Mouse (Mus musculus) retina, postnatal 7 days (tissue): ENCODE measurements around the gene Pcca.
A peak's percentile ranks its signal among the peaks of the same experiment; 100 is the strongest.

ENCODE experiments used
- DNase-seq: peaks from one replicate; pipeline ENCODE4 v3.0.0-alpha.2; 2012; ENCODE audit warnings: low read depth, low spot score

The Pcca gene

GRCm38 (mm10) chr14:122534017-122534924, at the start of gene Pcca:
Gene Pcca (plus strand): TSS chr14:122534324.
- peak; percentile 93 for DNase-seq

- no peak for DNase-seq
These were observed 49.7 kb upstream of the Pcca start for GRCm38 (mm10) chr14:122484458-122484843.

- no peak for DNase-seq
These were observed 49.1 kb upstream of the Pcca start for GRCm38 (mm10) chr14:122484844-122485551.

GRCm38 (mm10) chr14:122485635-122486181, 48.4 kb upstream of the Pcca start:
- DNase-seq = no peak

GRCm38 (mm10) chr14:122486611-122487010, 47.5 kb upstream of the Pcca start:
- no peak for DNase-seq

GRCm38 (mm10) chr14:122487366-122487765, 46.8 kb upstream of the Pcca start:
- DNase-seq = no peak

- no peak for DNase-seq
These were observed 45.1 kb upstream of the Pcca start for GRCm38 (mm10) chr14:122489041-122489440.

- no peak for DNase-seq
These were observed 44.3 kb upstream of the Pcca start for GRCm38 (mm10) chr14:122489686-122490414.

- DNase-seq = no peak
These were observed 43.4 kb upstream of the Pcca start, which contains the start of gene Gm10837 for GRCm38 (mm10) chr14:122490441-122491328. Gene Gm10837 (plus strand): TSS chr14:122490586.

GRCm38 (mm10) chr14:122491521-122491920, 42.6 kb upstream of the Pcca start:
- DNase-seq = no peak

GRCm38 (mm10) chr14:122492015-122492414, 42.1 kb upstream of the Pcca start:
- DNase-seq = no peak

GRCm38 (mm10) chr14:122509058-122509457, 25.1 kb upstream of the Pcca start:
- DNase-seq = no peak

- DNase-seq = no peak
These were observed 22.6 kb upstream of the Pcca start for GRCm38 (mm10) chr14:122511519-122511918.

- DNase-seq = no peak
These were observed 20.6 kb upstream of the Pcca start for GRCm38 (mm10) chr14:122513511-122514036.

- no peak for DNase-seq
These were observed 5.6 kb upstream of the Pcca start for GRCm38 (mm10) chr14:122528475-122528874.

- DNase-seq = no peak
These were observed 1.9 kb downstream of the Pcca start for GRCm38 (mm10) chr14:122535986-122536385.

GRCm38 (mm10) chr14:122548421-122548820, 14.3 kb downstream of the Pcca start:
- DNase-seq = no peak

GRCm38 (mm10) chr14:122548905-122549304, 14.8 kb downstream of the Pcca start:
- no peak for DNase-seq

GRCm38 (mm10) chr14:122552761-122553445, 18.8 kb downstream of the Pcca start:
- DNase-seq = no peak

GRCm38 (mm10) chr14:122557353-122557752, 23.2 kb downstream of the Pcca start:
- no peak for DNase-seq
